Mouse (Mus musculus) right cerebral cortex, postnatal 25 days (tissue): ENCODE results near the gene Guca1b.
A peak's percentile ranks its signal among the peaks of the same experiment; 100 is the strongest.
"Not testable (repeated sequence)": the region's sequence is repeated elsewhere in the genome, so short reads cannot be mapped to it uniquely, and the experiment has no call there.

Experiments
- DNase-seq: peaks from one replicate; pipeline ENCODE4 v3.0.0; 2022

Guca1b gene

GRCm38 (mm10) chr17:47409897-47410861 lies 25.0 kb downstream of the Guca1b start:
- peak; percentile 21 for DNase-seq

GRCm38 (mm10) chr17:47420195-47420594 lies 35.0 kb downstream of the Guca1b start:
- DNase-seq, result no peak

- DNase-seq, result no peak
Observed at GRCm38 (mm10) chr17:47421566-47421965, 36.4 kb downstream of the Guca1b start.

- not testable (repeated sequence) for DNase-seq
Observed at GRCm38 (mm10) chr17:47422616-47423015, 37.4 kb downstream of the Guca1b start.

- DNase-seq, result no peak
Observed at GRCm38 (mm10) chr17:47424186-47424585, 39.0 kb downstream of the Guca1b start.

- DNase-seq, result no peak
Observed at GRCm38 (mm10) chr17:47427316-47427715, 42.1 kb downstream of the Guca1b start.

GRCm38 (mm10) chr17:47428831-47429304 lies 43.7 kb downstream of the Guca1b start:
- no peak for DNase-seq

- DNase-seq, result no peak
Observed at GRCm38 (mm10) chr17:47430815-47431214, 45.6 kb downstream of the Guca1b start.

GRCm38 (mm10) chr17:47436156-47436906 lies 51.1 kb downstream of the Guca1b start, which contains the start of gene AI661453:
AI661453 (plus strand) TSS chr17:47436615.
- no peak for DNase-seq

- DNase-seq, result no peak
Observed at GRCm38 (mm10) chr17:47436907-47437547, 51.8 kb downstream of the Guca1b start, which contains the start of gene 1700001C19Rik. 1700001C19Rik (minus strand) TSS chr17:47437376.

- DNase-seq, result no peak
Observed at GRCm38 (mm10) chr17:47438611-47439010, 53.4 kb downstream of the Guca1b start.

GRCm38 (mm10) chr17:47439396-47440028 lies 54.3 kb downstream of the Guca1b start:
- no peak for DNase-seq

GRCm38 (mm10) chr17:47440359-47440890 lies 55.2 kb downstream of the Guca1b start:
- DNase-seq, result no peak

GRCm38 (mm10) chr17:47441296-47442051 lies 56.3 kb downstream of the Guca1b start:
- no peak for DNase-seq

- DNase-seq, result no peak
Observed at GRCm38 (mm10) chr17:47442271-47442670, 57.1 kb downstream of the Guca1b start.
